ENCODE assay signal across 24 mouse cellular contexts in genomic region chr9:66331548-66331947, GRCm38 (mm10). TPM values are rescaled to one million over a fixed set of nuclear protein-coding genes. Genes with fewer than 3 reads are reported as not detected.
DNase-seq lines count a peak whose midpoint lies in the region; ATAC-seq and TF ChIP-seq lines count a peak whose summit lies in the region.
"Had no signal": no experiment of that assay in that cellular context is flagged by ENCODE, and none has a peak within 500 bp of the region (broad histone marks: within the 10 kb centered on the region; RNA-seq: fewer than 3 reads in every experiment).

No protein-coding gene starts in this region.

- TF ChIP-seq CTCF in liver, postnatal 0 days (IDR thresholded peaks at IDR 0.05; ENCODE audit: low read depth) = no peak
- no peak for TF ChIP-seq CTCF in stomach, postnatal 0 days (IDR thresholded peaks at IDR 0.05; ENCODE audit: low read depth)

- no peak overlapping the region for H3K9ac ChIP-seq in liver, embryonic 15.5 days
- H3K9ac ChIP-seq in liver, embryonic 12.5 days = no peak overlapping the region
- H3K9ac ChIP-seq in lung, embryonic 16.5 days (ENCODE audit: low read length) = no peak overlapping the region
- no peak overlapping the region for H3K9ac ChIP-seq in liver, postnatal 0 days (replicated peaks)
- H3K9ac ChIP-seq in stomach, postnatal 0 days (ENCODE audit: low read length) = no peak overlapping the region
- H3K9ac ChIP-seq: embryonic facial prominence, embryonic 13.5 days; embryonic facial prominence, embryonic 15.5 days; forebrain, embryonic 12.5 days had no signal

- 0 out of 2 replicates have a peak, but pooled peaks have one; percentile 15 for ATAC-seq in liver, embryonic 15.5 days (ENCODE audit: insufficient read depth)
- ATAC-seq in liver, embryonic 12.5 days = no peak
- ATAC-seq in lung, embryonic 16.5 days (ENCODE audit: low read depth) = peak; percentile 45
- ATAC-seq in liver, postnatal 0 days = peak; percentile 61
- peak; percentile 53; the same call in 1 of the 2 replicates for ATAC-seq in stomach, postnatal 0 days (ENCODE audit: low FRiP score, low TSS enrichment)
- ATAC-seq: forebrain, embryonic 14.5 days had no signal

- TF ChIP-seq EP300 in liver, postnatal 0 days (IDR thresholded peaks at IDR 0.05; ENCODE audit: low read depth) = no peak
- no peak for TF ChIP-seq EP300 in stomach, postnatal 0 days (optimal IDR thresholded peaks at IDR 0.05)

- H3K9me3 ChIP-seq in liver, embryonic 15.5 days (replicated peaks) = no peaks in the 10 kb centered on the region
- H3K9me3 ChIP-seq in liver, embryonic 12.5 days (replicated peaks) = no peaks in the 10 kb centered on the region
- H3K9me3 ChIP-seq in lung, embryonic 16.5 days (ENCODE audit: control insufficient read depth, low read length) = no peaks in the 10 kb centered on the region
- no peaks in the 10 kb centered on the region for H3K9me3 ChIP-seq in liver, postnatal 0 days (ENCODE audit: low read length)
- H3K9me3 ChIP-seq in stomach, postnatal 0 days (ENCODE audit: control insufficient read depth, low read length) = no peaks in the 10 kb centered on the region
- H3K9me3 ChIP-seq: embryonic facial prominence, embryonic 13.5 days; embryonic facial prominence, embryonic 15.5 days; forebrain, embryonic 10.5 days; forebrain, embryonic 12.5 days had no signal

- H3K4me3 ChIP-seq in liver, embryonic 15.5 days (replicated peaks) = no peak overlapping the region
- H3K4me3 ChIP-seq in liver, embryonic 12.5 days = no peak overlapping the region
- no peak overlapping the region for H3K4me3 ChIP-seq in lung, embryonic 16.5 days (ENCODE audit: low read length)
- no peak overlapping the region for H3K4me3 ChIP-seq in liver, postnatal 0 days (ENCODE audit: low read depth, low read length)
- H3K4me3 ChIP-seq in stomach, postnatal 0 days (ENCODE audit: low read depth, low read length) = no peak overlapping the region
- H3K4me3 ChIP-seq: embryonic facial prominence, embryonic 13.5 days; embryonic facial prominence, embryonic 15.5 days; erythroblast, embryonic 14.5 days; forebrain, embryonic 10.5 days; forebrain, embryonic 12.5 days had no signal

- no peaks in the 10 kb centered on the region for H3K36me3 ChIP-seq in liver, embryonic 15.5 days (replicated peaks)
- no peaks in the 10 kb centered on the region for H3K36me3 ChIP-seq in liver, embryonic 12.5 days
- no peaks in the 10 kb centered on the region for H3K36me3 ChIP-seq in lung, embryonic 16.5 days (ENCODE audit: control insufficient read depth, insufficient read depth, low read length)
- H3K36me3 ChIP-seq in liver, postnatal 0 days (replicated peaks; ENCODE audit: insufficient read depth, low read length) = no peaks in the 10 kb centered on the region
- H3K36me3 ChIP-seq in stomach, postnatal 0 days (ENCODE audit: control insufficient read depth, insufficient read depth, low read length) = no peaks in the 10 kb centered on the region
- H3K36me3 ChIP-seq: embryonic facial prominence, embryonic 13.5 days; embryonic facial prominence, embryonic 15.5 days; forebrain, embryonic 10.5 days; forebrain, embryonic 12.5 days had no signal

- H3K27me3 ChIP-seq in liver, embryonic 15.5 days = no peaks in the 10 kb centered on the region
- H3K27me3 ChIP-seq in liver, embryonic 12.5 days (replicated peaks) = no peaks in the 10 kb centered on the region
- no peaks in the 10 kb centered on the region for H3K27me3 ChIP-seq in lung, embryonic 16.5 days (ENCODE audit: control insufficient read depth, insufficient read depth, low read depth, low read length)
- H3K27me3 ChIP-seq in liver, postnatal 0 days (ENCODE audit: insufficient read depth, low read length) = no peaks in the 10 kb centered on the region
- no peaks in the 10 kb centered on the region for H3K27me3 ChIP-seq in stomach, postnatal 0 days (ENCODE audit: control insufficient read depth, insufficient read depth, low read length)
- H3K27me3 ChIP-seq: embryonic facial prominence, embryonic 13.5 days; embryonic facial prominence, embryonic 15.5 days; forebrain, embryonic 12.5 days had no signal

- no peak overlapping the region for H3K4me2 ChIP-seq in liver, embryonic 15.5 days
- H3K4me2 ChIP-seq in liver, embryonic 12.5 days = no peak overlapping the region
- H3K4me2 ChIP-seq in lung, embryonic 16.5 days (ENCODE audit: low read depth, low read length) = no peak overlapping the region
- H3K4me2 ChIP-seq in liver, postnatal 0 days (ENCODE audit: low read depth, low read length) = no peak overlapping the region
- no peak overlapping the region for H3K4me2 ChIP-seq in stomach, postnatal 0 days (replicated peaks; ENCODE audit: low read depth)
- H3K4me2 ChIP-seq: embryonic facial prominence, embryonic 13.5 days; embryonic facial prominence, embryonic 15.5 days; forebrain, embryonic 12.5 days had no signal

- WGBS in liver, embryonic 15.5 days (ENCODE audit: insufficient replicate concordance) = 60% methylated on average over 2 of the region's 2 CpGs
- 74% methylated on average over 2 of the region's 2 CpGs for WGBS in liver, embryonic 12.5 days (ENCODE audit: insufficient replicate concordance)
- 58% methylated on average over 2 of the region's 2 CpGs for WGBS in lung, embryonic 16.5 days
- 55% methylated on average over 2 of the region's 2 CpGs for WGBS in liver, postnatal 0 days (ENCODE audit: insufficient replicate concordance)
- WGBS in stomach, postnatal 0 days = 49% methylated on average over 2 of the region's 2 CpGs

- H3K27ac ChIP-seq in liver, embryonic 15.5 days (replicated peaks) = no peak overlapping the region
- no peak overlapping the region for H3K27ac ChIP-seq in liver, embryonic 12.5 days
- H3K27ac ChIP-seq in lung, embryonic 16.5 days (ENCODE audit: low read length) = no peak overlapping the region
- peak overlapping the region; percentile 77 for H3K27ac ChIP-seq in liver, postnatal 0 days (ENCODE audit: low read depth)
- H3K27ac ChIP-seq in stomach, postnatal 0 days (replicated peaks) = no peak overlapping the region
- H3K27ac ChIP-seq: embryonic facial prominence, embryonic 13.5 days; embryonic facial prominence, embryonic 15.5 days; forebrain, embryonic 10.5 days; forebrain, embryonic 12.5 days had no signal

- no peak for DNase-seq in lung, postnatal 10 days
- DNase-seq in liver, postnatal 0 days = no peak
- DNase-seq in stomach, postnatal 0 days (ENCODE audit: low spot score) = no peak
- DNase-seq in frontal cortex, postnatal 25 days (ENCODE audit: low spot score in 2 of 2) = no peak
- DNase-seq in thymus, postnatal 25 days = no peak
- DNase-seq: adrenal gland, adult 2 months; adrenal gland, postnatal 10 days; adrenal gland, postnatal 25 days; cerebellum, adult 11 months; cerebellum, adult 18-20 months; cerebellum, adult 8-10 months; cerebellum, adult 9-11 months; cerebellum, postnatal 14 days; cerebellum, postnatal 36 days; embryo, embryonic 11 days had no signal

- H3K4me1 ChIP-seq in liver, embryonic 15.5 days (replicated peaks) = peaks cover 16% of the 10 kb centered on the region; the same call in 1 of the 2 replicates
- H3K4me1 ChIP-seq in liver, embryonic 12.5 days = 0 out of 2 replicates have a peak, but pooled peaks cover 3% of the 10 kb centered on the region
- H3K4me1 ChIP-seq in lung, embryonic 16.5 days (replicated peaks; ENCODE audit: control insufficient read depth, insufficient read depth, low read length) = no peaks in the 10 kb centered on the region
- peaks cover 7% of the 10 kb centered on the region for H3K4me1 ChIP-seq in liver, postnatal 0 days (ENCODE audit: insufficient read depth)
- no peaks in the 10 kb centered on the region for H3K4me1 ChIP-seq in stomach, postnatal 0 days (replicated peaks; ENCODE audit: control insufficient read depth, insufficient read depth)
- H3K4me1 ChIP-seq: embryonic facial prominence, embryonic 15.5 days; forebrain, embryonic 12.5 days had no signal

RNA-seq across cellular contexts. Expression of gene Herc1, which starts 18.7 kb away (rescaled TPM):
- polyA plus RNA-seq in liver, embryonic 15.5 days (2015; fragmentation: Nextera tagmentation; extraction: Ambion mirVana) = 27.3 and 30.6 TPM in 2 replicates
- polyA plus RNA-seq in liver, embryonic 12.5 days (2016; fragmentation: Nextera tagmentation; extraction: Ambion mirVana) = 35.8 and 37.9 TPM in 2 replicates
- 18.7 and 18.8 TPM in 2 replicates for polyA plus RNA-seq in lung, embryonic 16.5 days (2015; fragmentation: Nextera tagmentation; extraction: Ambion mirVana)
- polyA plus RNA-seq in liver, postnatal 0 days (2015; fragmentation: Nextera tagmentation; extraction: Ambion mirVana) = 11.9 and 13.9 TPM in 2 replicates
- 7.7 and 8.1 TPM in 2 replicates for polyA plus RNA-seq in stomach, postnatal 0 days (2015; fragmentation: Nextera tagmentation; extraction: Ambion mirVana)
